Mouse (Mus musculus) ES-Bruce4 (cell line): Measurements from ENCODE around the gene Sorbs2. TPM values are rescaled to one million over a fixed set of nuclear protein-coding genes. Genes with fewer than 3 reads are reported as not detected.

ENCODE experiments used
- H3K27ac ChIP-seq: 2 replicates; pipeline ENCODE4 v1.5.1; 2012; ENCODE audit warnings: low read length, inconsistent platforms; ENCODE audit not compliant: insufficient read depth
- H3K27me3 ChIP-seq: 2 replicates; pipeline ENCODE4 v1.6.1; 2012; ENCODE audit warnings: mild to moderate bottlenecking, low read length, inconsistent platforms; ENCODE audit not compliant: control insufficient read depth, poor library complexity, insufficient read depth, severe bottlenecking
- H3K36me3 ChIP-seq: 2 replicates; pipeline ENCODE4 v1.6.1; 2012; ENCODE audit warnings: inconsistent platforms, mild to moderate bottlenecking, low read length, moderate library complexity; ENCODE audit not compliant: control insufficient read depth, poor library complexity, insufficient read depth, severe bottlenecking
- H3K4me1 ChIP-seq: one replicate; pipeline ENCODE4 v1.8.1; 2011; ENCODE audit warnings: low read length; ENCODE audit not compliant: control insufficient read depth, insufficient read depth
- H3K4me3 ChIP-seq: 2 replicates; pipeline ENCODE4 v1.5.1; 2011; ENCODE audit warnings: low read depth, mild to moderate bottlenecking, low read length
- H3K9ac ChIP-seq: 2 replicates; pipeline ENCODE4 v1.6.1; 2012; ENCODE audit warnings: low read depth, mild to moderate bottlenecking, inconsistent platforms; ENCODE audit not compliant: poor library complexity, severe bottlenecking
- H3K9me3 ChIP-seq: replicated peaks from 2 replicates; pipeline ENCODE4 v1.6.1; 2012; ENCODE audit warnings: mild to moderate bottlenecking, low read length, inconsistent platforms; ENCODE audit not compliant: control insufficient read depth, poor library complexity, insufficient read depth, severe bottlenecking
- CTCF ChIP-seq: IDR thresholded peaks from one replicate; pipeline ENCODE4 v1.8.1; 2011; ENCODE audit warnings: low read depth, low read length
- EP300 ChIP-seq: IDR thresholded peaks from 2 replicates; pipeline ENCODE4 v1.6.1; 2011; ENCODE audit warnings: low read depth, low read length; ENCODE audit not compliant: insufficient read depth
- POLR2A ChIP-seq: IDR thresholded peaks from one replicate; pipeline ENCODE4 v1.8.1; 2011; ENCODE audit warnings: low read length; ENCODE audit not compliant: insufficient read depth
- polyA plus RNA-seq: library from polyadenylated mRNA; stranded (reverse); fragments of >200 nt; gene quantifications from 2 replicates; pipeline ENCODE4 v1.2.4, GENCODE M21; 2011; ENCODE audit warnings: low read depth; ENCODE audit not compliant: missing spikeins, insufficient read depth, insufficient read length

Gene Sorbs2
- polyA plus RNA-seq, 1 experiment, result 3.5 TPM

DNA sequence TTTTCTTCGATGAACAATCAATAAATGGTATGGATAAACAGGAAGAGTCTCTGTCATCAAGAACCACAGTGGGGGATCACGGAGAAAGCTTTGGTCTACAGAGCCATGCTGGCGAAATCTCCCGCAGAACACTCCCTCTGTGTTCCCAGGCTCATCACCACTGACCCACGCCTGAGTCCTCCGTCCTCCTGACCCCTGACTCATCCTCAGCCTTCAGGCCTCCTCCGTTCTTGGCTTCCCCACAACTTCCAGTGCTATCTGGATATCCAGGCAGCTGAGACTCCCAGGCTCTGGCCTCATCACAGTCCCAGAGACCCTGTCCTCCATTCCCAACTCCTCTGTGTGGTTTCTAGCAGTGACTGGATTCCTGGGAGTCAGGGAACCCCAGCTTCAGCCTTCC lies 3.6 kb upstream of the Sorbs2 start:
- H3K4me3 ChIP-seq, result no peak overlapping the region
- H3K4me1 ChIP-seq, result no peaks in the 10 kb centered on the region
- no peak overlapping the region for H3K9ac ChIP-seq
- H3K27ac ChIP-seq, result no peak overlapping the region
- no peaks in the 10 kb centered on the region for H3K36me3 ChIP-seq
- H3K27me3 ChIP-seq, result no peaks in the 10 kb centered on the region
- TF ChIP-seq POLR2A (no peak), CTCF (no peak), EP300 (no peak)
- no peaks in the 10 kb centered on the region for H3K9me3 ChIP-seq

DNA sequence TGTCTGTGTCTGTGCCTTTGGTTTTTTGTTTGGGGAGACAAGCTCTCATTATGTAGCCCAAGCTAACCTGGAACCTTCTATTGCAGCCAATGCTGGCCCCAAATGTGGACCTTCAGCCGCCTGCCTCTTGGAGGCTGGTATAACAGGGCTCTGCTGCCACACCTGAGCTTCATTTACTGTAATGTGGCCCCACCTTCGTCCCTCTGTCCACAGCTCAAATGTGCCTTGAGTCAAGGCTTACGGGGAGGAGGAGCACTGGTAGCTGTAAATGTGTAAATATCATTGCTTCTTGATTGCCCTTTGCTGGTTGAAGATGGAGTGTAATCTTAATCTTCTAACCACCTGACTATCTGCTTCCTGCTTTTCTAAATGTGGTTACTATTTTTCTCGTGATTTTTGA lies 1.2 kb upstream of the Sorbs2 start:
- H3K27ac ChIP-seq, result no peak overlapping the region
- H3K9ac ChIP-seq, result no peak overlapping the region
- H3K4me3 ChIP-seq, result no peak overlapping the region
- no peaks in the 10 kb centered on the region for H3K36me3 ChIP-seq
- H3K9me3 ChIP-seq, result no peaks in the 10 kb centered on the region
- H3K4me1 ChIP-seq, result no peaks in the 10 kb centered on the region
- no peak for TF ChIP-seq CTCF
- no peak for TF ChIP-seq POLR2A
- TF ChIP-seq EP300, result no peak
- H3K27me3 ChIP-seq, result no peaks in the 10 kb centered on the region

DNA sequence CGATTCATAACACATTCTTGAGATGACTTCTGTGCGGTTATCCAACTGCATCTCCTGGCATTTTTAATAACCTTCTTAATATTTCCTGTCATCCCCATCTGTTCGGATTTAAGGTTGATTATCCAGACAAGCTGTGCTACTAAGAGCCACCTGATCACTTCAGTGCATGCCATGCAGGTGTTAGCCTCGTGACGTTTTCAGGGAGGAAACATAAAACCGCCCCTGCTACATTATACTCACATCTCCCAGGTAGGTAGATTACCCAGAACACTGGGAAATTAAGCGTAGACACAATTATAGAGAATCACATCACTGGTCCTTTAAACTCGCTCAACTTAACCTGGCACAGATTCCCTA lies 333 bp upstream of the Sorbs2 start:
- Histone ChIP-seq H3K9me3 (no peaks in the 10 kb centered on the region), H3K27ac (no peak overlapping the region), H3K9ac (no peak overlapping the region), H3K27me3 (no peaks in the 10 kb centered on the region), H3K4me3 (no peak overlapping the region), H3K36me3 (no peaks in the 10 kb centered on the region), H3K4me1 (no peaks in the 10 kb centered on the region)
- TF ChIP-seq EP300 (no peak), CTCF (no peak), POLR2A (no peak)

DNA sequence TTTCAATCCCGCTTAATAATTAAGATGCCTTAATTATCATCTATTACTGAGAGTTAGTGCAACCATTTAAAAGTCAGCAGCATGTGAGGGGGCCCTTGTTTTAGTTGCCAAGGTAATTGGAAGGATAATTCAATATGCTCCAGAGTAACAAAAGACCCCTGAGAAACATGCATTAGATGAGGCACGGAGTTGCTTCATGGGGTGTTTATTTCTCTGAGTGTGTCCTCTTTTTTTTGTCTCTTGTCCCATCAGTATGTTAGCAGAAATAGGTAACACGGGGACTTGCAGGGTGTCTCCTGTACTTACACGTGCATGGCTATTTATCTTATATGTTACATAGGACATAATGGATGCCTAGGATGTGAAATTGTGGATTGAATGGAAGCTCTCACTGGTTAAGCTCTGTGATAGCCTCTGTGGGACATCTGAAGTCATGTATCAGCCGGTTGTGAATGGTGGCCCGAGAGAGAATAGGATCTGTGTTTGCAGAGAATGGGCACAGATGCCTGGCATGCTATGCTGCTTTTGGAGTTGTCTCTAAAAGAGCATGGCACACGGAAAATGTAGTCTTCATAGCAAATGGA lies 1.0 kb downstream of the Sorbs2 start:
- Histone ChIP-seq H3K9ac (no peak overlapping the region), H3K9me3 (no peaks in the 10 kb centered on the region), H3K4me3 (no peak overlapping the region), H3K27ac (no peak overlapping the region), H3K27me3 (no peaks in the 10 kb centered on the region), H3K36me3 (no peaks in the 10 kb centered on the region), H3K4me1 (no peaks in the 10 kb centered on the region)
- TF ChIP-seq CTCF, result no peak
- TF ChIP-seq POLR2A, result no peak
- no peak for TF ChIP-seq EP300

DNA sequence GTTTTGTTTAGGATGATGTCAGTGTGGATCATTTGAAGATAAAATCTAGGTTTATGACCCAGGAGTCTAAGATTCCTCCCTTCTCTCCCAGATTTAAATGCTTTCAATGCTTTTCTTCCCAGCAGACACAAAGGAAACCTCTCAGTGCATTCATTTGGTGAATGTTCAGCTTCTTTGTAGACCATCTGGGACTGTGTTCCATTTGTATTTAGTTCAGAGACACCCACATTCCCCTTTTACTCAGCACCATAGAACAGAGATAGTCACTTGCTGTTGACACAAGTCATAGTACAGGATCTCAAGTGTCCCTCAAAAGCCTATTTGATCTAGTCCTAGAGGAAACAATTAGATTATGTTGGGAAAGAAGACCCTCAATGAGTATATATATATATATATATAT lies 4.8 kb downstream of the Sorbs2 start:
- TF ChIP-seq EP300, result no peak
- no peak for TF ChIP-seq POLR2A
- TF ChIP-seq CTCF, result no peak
- H3K27me3 ChIP-seq, result no peaks in the 10 kb centered on the region
- H3K9me3 ChIP-seq, result no peaks in the 10 kb centered on the region
- H3K4me3 ChIP-seq, result no peak overlapping the region
- H3K27ac ChIP-seq, result no peak overlapping the region
- no peak overlapping the region for H3K9ac ChIP-seq
- H3K36me3 ChIP-seq, result no peaks in the 10 kb centered on the region
- H3K4me1 ChIP-seq, result no peaks in the 10 kb centered on the region

DNA sequence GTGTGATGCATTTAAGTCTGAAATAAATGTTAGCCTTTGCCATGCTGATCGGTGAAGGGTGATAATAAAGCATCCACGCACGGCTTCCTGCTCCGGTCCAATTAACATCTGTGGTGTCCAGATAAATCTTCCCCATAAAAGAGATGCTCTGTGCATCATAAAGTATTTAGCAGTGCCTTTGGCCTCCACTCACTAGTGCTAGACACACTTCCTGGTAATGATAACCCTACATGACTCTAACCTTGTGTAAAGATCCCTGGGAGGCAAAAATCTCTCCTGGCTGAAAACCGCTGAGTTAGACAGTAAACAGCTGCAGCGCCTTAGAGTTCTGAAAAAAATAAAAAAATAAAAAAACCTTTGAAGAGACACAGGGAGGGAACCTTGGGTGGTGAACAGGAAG lies 14.0 kb downstream of the Sorbs2 start:
- no peaks in the 10 kb centered on the region for H3K4me1 ChIP-seq
- no peaks in the 10 kb centered on the region for H3K27me3 ChIP-seq
- no peak for TF ChIP-seq POLR2A
- TF ChIP-seq EP300, result no peak
- TF ChIP-seq CTCF, result no peak
- H3K36me3 ChIP-seq, result no peaks in the 10 kb centered on the region
- no peak overlapping the region for H3K27ac ChIP-seq
- H3K9me3 ChIP-seq, result no peaks in the 10 kb centered on the region
- H3K4me3 ChIP-seq, result no peak overlapping the region
- no peak overlapping the region for H3K9ac ChIP-seq

DNA sequence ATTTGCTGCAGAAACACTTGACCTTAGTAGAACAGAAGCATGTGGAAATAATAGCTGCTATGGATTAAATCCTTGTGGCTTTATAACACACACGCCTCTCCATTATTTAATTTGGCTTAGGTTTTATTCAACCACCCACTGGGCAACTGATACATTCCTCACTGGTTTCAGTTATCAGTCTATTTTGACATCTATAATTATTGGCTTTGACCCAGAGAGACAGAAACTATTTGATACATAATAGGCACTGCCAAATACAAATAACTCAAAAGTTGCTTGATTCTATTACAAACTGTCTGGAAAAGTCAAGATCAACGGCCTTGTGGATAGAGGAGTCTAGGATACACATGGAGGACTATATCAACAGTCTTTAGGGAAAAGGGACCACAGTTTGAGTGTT lies 20.1 kb downstream of the Sorbs2 start:
- Histone ChIP-seq H3K4me3 (no peak overlapping the region), H3K36me3 (no peaks in the 10 kb centered on the region), H3K9ac (no peak overlapping the region), H3K27ac (no peak overlapping the region), H3K27me3 (no peaks in the 10 kb centered on the region), H3K4me1 (no peaks in the 10 kb centered on the region), H3K9me3 (no peaks in the 10 kb centered on the region)
- TF ChIP-seq CTCF (no peak), EP300 (no peak), POLR2A (no peak)
